Mouse (Mus musculus): Measurements from ENCODE around the gene Asic1.

DNA sequence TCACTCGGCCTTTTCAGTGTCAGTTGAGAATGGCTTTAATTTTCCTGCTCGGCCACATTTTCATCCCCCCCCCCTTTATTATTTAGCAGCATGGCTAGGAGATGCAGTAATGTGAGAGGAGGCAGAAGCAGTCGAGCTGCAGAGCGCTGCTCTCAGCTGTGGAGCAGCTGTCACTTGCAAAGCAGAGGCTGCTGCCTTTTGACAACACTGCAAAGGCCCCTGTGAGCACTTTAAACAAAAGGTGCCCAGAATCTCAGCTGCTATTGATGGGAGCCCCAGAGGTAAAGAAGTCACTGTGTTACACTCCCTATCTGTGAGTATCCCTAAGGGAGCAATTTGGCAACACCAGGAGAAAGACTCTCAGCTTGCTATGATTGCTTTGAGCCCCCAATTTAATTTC is 21.8 kb upstream of the Asic1 start:
- no peak for TF ChIP-seq EP300 (optimal IDR thresholded peaks at IDR 0.05)
- TF ChIP-seq CTCF (IDR thresholded peaks at IDR 0.05; ENCODE audit: low read depth) = no peak
